Mouse (Mus musculus): Measurements from ENCODE around the gene Habp4. TPM values are rescaled to one million over a fixed set of nuclear protein-coding genes. Genes with fewer than 3 reads are reported as not detected.
A peak's percentile ranks its signal among the peaks of the same experiment; 100 is the strongest.

Gene Habp4
- polyA plus RNA-seq, 1 experiment from 2014 or later = 18.2 TPM

DNA sequence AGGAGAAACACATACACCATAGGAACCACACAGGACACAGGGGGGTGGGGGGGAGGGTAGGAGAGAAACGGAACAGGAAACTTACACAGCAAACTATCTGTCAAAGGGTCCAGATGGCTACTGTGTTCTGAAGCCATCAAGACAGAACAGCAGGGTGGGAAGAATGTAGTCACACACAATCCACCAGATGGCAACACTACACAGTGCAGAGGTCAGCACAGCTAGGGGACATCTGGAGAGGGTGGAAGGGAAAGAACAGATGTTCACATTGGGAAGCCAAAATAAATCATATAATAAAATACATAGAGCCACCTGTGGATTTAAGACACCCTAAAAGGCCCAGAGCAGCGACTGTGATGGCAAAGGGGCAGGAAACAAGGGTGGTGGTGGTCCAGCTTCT lies 43.6 kb downstream of the Habp4 start:
- no peak overlapping the region for H3K9ac ChIP-seq (replicated peaks)
- ATAC-seq (replicated peaks) = no peak
- H3K4me1 ChIP-seq = no peaks in the 10 kb centered on the region
- H3K36me3 ChIP-seq = no peaks in the 10 kb centered on the region
- no peak overlapping the region for H3K27ac ChIP-seq (replicated peaks)
- 58% methylated on average over 2 of the region's 2 CpGs for WGBS
- no peak overlapping the region for H3K4me2 ChIP-seq (replicated peaks)
- H3K27me3 ChIP-seq = no peaks in the 10 kb centered on the region
- no peak overlapping the region for H3K4me3 ChIP-seq
- H3K9me3 ChIP-seq = no peaks in the 10 kb centered on the region

DNA sequence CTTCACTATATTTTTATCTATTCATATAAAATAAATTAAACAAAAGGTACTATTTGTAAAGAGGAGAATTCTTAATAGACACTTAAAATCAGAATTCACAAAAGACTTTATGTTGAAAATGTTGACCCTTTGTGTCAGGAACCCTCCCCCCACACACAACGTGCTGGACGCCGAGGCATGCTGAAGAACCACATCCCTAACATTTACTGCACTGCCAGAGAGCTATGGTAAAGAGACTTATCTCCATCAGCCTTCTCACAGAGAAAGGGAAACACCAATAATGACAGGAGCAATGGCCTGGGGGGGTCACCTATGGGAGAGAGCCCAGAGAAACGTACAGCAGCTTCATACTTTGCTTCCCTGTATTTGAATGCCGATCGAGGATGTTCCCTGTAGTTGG lies 46.5 kb downstream of the Habp4 start:
- Histone ChIP-seq H3K9me3 (no peaks in the 10 kb centered on the region), H3K4me1 (no peaks in the 10 kb centered on the region), H3K9ac (replicated peaks) (no peak overlapping the region), H3K4me3 (no peak overlapping the region), H3K27ac (replicated peaks) (no peak overlapping the region), H3K36me3 (no peaks in the 10 kb centered on the region), H3K27me3 (no peaks in the 10 kb centered on the region), H3K4me2 (replicated peaks) (no peak overlapping the region)
- 91% methylated on average over 6 of the region's 6 CpGs for WGBS
- ATAC-seq (replicated peaks) = no peak

DNA sequence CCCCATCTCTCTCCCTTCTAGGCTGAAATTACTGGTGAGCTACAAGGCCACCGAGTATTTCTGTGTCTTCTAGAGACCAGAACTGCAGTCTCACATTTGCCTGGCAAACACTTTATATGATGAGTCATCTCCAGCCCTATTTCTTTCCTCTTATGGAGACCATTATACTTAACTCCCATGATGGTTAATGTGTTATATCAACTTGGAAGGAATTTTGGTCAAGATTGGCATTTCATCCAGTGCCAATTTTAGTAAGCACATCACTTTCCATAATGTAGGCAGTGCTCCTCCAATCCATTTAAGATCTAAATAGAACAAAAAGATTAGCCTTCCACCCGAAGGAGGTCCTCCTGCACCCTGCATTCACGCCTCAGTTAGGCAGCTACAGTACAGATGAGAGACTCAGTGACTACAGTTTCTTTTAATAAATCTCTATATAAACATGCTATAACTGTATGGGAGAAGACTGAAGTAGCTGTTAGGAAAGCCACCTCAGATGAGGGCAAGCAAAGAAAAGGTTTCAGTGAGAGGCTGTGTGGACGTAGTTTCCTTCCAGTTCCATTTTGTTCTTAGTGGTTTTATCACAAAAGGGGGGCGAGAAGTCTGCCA lies 50.5 kb downstream of the Habp4 start:
- H3K36me3 ChIP-seq = no peaks in the 10 kb centered on the region
- no peaks in the 10 kb centered on the region for H3K9me3 ChIP-seq
- 85% methylated on average over 5 of the region's 5 CpGs for WGBS
- no peaks in the 10 kb centered on the region for H3K4me1 ChIP-seq
- H3K27ac ChIP-seq (replicated peaks) = no peak overlapping the region
- ATAC-seq (replicated peaks) = no peak
- H3K4me2 ChIP-seq (replicated peaks) = no peak overlapping the region
- no peak overlapping the region for H3K9ac ChIP-seq (replicated peaks)
- no peak overlapping the region for H3K4me3 ChIP-seq
- no peaks in the 10 kb centered on the region for H3K27me3 ChIP-seq

DNA sequence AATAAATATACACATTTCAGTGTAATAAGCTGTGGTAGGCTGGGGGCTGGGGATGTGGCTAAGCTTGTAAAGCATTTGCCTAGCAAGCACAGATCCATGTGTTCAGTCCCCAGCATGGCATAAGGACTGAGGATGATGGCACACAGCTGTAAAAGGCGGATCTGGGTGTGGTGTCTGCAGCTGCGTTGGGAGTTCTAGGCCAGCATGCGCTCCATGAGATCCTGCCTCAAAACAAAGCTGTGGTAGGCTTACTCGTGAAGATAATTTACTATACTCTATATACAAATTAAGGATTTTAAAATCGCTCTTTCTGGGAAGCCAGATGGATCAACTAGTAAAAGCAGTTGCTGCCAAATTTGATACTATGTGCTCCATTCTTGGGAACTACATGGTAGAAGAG lies 53.3 kb downstream of the Habp4 start:
- H3K4me3 ChIP-seq = no peak overlapping the region
- no peak for ATAC-seq (replicated peaks)
- no peaks in the 10 kb centered on the region for H3K27me3 ChIP-seq
- no peak overlapping the region for H3K9ac ChIP-seq (replicated peaks)
- H3K36me3 ChIP-seq = no peaks in the 10 kb centered on the region
- H3K4me1 ChIP-seq = no peaks in the 10 kb centered on the region
- whole genome bisulfite sequencing = 93% methylated on average over 5 of the region's 5 CpGs
- H3K9me3 ChIP-seq = no peaks in the 10 kb centered on the region
- no peak overlapping the region for H3K4me2 ChIP-seq (replicated peaks)
- no peak overlapping the region for H3K27ac ChIP-seq (replicated peaks)

DNA sequence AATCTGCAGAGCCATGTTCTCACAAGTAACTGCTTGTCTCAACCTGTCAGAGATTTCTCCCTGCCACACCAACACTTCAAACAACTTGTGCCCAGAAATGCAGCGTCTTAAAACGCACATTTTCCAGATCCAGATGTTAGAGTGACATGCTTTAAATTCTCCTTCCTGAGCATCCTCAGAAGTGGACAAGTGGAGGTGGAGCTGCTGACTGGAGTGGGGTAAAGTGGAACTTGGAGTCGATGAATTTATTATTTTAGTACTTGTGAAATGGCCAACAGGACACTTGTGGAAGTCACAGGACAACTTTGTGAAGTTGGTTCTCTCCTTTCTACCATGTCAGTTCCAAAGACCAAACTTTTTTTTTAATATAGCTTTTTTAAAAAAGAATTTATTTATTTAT lies 64.1 kb downstream of the Habp4 start:
- WGBS = 96% methylated on average over 3 of the region's 3 CpGs
- Histone ChIP-seq H3K9me3 (no peaks in the 10 kb centered on the region), H3K9ac (replicated peaks) (no peak overlapping the region), H3K36me3 (no peaks in the 10 kb centered on the region), H3K4me2 (replicated peaks) (no peak overlapping the region), H3K4me1 (no peaks in the 10 kb centered on the region), H3K27ac (replicated peaks) (no peak overlapping the region), H3K27me3 (no peaks in the 10 kb centered on the region), H3K4me3 (no peak overlapping the region)
- no peak for ATAC-seq (replicated peaks)

DNA sequence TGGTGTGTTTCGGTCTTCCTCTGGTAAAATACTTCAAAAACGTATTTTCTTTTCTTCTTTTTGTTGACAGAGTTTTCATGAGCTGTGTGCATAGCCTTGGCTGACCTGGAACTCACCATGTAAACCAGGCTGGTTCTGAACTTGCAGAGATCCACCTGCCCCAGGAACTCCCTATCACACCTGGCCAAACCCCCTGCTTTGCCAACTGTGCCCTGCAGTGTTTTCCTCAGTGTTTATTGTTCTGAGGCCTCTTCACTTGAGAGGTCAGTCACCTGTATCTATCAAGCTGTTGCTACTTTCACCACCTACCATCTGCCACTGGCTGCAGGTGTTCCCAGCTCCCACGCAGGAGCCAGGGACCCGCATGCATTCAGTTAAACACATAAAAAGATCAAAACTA lies 65.1 kb downstream of the Habp4 start:
- Histone ChIP-seq H3K4me3 (no peak overlapping the region), H3K9me3 (no peaks in the 10 kb centered on the region), H3K36me3 (no peaks in the 10 kb centered on the region), H3K9ac (replicated peaks) (no peak overlapping the region), H3K27ac (replicated peaks) (no peak overlapping the region), H3K4me2 (replicated peaks) (no peak overlapping the region), H3K4me1 (no peaks in the 10 kb centered on the region), H3K27me3 (no peaks in the 10 kb centered on the region)
- no peak for ATAC-seq (replicated peaks)
- 93% methylated on average over 4 of the region's 4 CpGs for WGBS

DNA sequence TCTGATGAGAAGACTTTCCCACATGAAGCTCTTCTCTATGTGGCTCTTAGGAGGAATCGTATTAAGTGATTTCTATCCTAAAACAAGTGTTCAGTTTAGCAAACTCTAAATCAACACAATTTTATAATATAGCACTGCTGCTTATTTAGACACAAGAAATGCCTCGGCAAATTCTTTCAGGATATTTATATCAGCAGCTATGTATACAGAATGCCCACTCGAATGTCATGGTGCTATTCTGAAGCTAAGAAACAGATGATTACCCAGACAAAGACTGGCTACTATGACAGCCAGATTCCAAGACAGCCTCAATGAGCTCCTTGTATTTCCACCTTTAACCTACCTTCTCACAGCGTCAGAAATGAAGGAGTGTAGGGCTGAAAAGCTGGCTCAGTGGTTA lies 71.5 kb downstream of the Habp4 start:
- no peak overlapping the region for H3K27ac ChIP-seq (replicated peaks)
- H3K4me3 ChIP-seq = no peak overlapping the region
- H3K36me3 ChIP-seq = no peaks in the 10 kb centered on the region
- H3K4me2 ChIP-seq (replicated peaks) = no peak overlapping the region
- H3K27me3 ChIP-seq = no peaks in the 10 kb centered on the region
- H3K9me3 ChIP-seq = no peaks in the 10 kb centered on the region
- WGBS = 83% methylated on average over 4 of the region's 4 CpGs
- H3K9ac ChIP-seq (replicated peaks) = no peak overlapping the region
- no peaks in the 10 kb centered on the region for H3K4me1 ChIP-seq
- no peak for ATAC-seq (replicated peaks)

DNA sequence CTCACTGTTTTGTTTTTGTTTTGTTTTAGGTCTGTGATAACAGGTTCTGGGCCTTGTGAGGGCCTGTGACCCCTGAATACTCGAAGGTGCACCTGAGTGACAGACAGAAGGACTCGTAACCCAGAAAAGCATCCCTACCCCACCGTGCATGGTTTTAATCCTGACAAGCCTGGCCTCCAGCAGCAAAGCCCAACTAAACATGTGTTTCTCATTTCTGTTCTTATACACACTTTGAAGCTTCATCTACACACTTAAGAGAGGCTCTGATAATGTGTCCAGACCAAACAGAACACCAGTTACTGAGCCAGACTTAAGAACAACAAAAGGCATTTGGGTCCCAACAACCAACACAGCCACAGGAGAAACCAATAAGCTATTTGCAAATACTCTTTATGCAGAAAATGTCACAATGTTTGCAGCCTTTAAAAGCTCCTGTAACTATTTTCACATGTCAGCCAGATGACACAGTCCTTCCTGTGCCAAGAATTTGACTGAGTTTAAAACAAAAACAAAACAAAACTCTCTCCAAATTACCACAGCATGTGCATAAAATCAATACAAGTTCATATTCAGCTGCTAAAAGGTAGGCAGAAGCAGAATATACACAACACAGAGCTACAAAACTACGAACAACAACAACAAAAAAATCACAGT lies 73.6 kb downstream of the Habp4 start:
- Histone ChIP-seq H3K36me3 (no peaks in the 10 kb centered on the region), H3K27ac (replicated peaks) (no peak overlapping the region), H3K4me1 (no peaks in the 10 kb centered on the region), H3K4me3 (no peak overlapping the region), H3K27me3 (no peaks in the 10 kb centered on the region), H3K4me2 (replicated peaks) (no peak overlapping the region), H3K9me3 (no peaks in the 10 kb centered on the region), H3K9ac (replicated peaks) (no peak overlapping the region)
- 0 out of 2 replicates have a peak, but pooled peaks have one; percentile 46 for ATAC-seq (replicated peaks)
- WGBS = 75% methylated on average over 4 of the region's 4 CpGs

DNA sequence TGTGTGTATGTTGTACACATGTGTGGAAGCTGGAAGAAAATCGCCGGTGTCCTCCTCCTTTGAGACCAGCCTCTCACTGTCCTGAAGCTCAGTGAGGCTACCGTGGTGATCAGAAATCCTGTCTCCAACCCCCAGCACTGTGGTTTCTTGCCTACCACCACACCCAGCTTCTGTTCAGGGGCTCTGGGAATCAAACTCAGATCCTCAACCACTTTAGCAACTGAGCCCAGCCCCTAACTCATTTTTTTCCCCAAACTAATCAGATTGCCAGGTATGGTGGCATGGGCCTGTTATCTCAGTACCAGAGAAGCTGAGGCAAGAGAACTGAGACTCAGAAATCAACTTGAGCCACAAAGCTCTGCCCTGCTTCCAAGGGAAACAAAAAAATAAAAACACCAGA lies 74.2 kb downstream of the Habp4 start:
- Histone ChIP-seq H3K36me3 (no peaks in the 10 kb centered on the region), H3K9ac (replicated peaks) (no peak overlapping the region), H3K4me2 (replicated peaks) (no peak overlapping the region), H3K9me3 (no peaks in the 10 kb centered on the region), H3K4me1 (no peaks in the 10 kb centered on the region), H3K27ac (replicated peaks) (no peak overlapping the region), H3K4me3 (no peak overlapping the region), H3K27me3 (no peaks in the 10 kb centered on the region)
- WGBS = 87% methylated on average over 3 of the region's 3 CpGs
- ATAC-seq (replicated peaks) = no peak

Other genes starting within 250 kb of the Habp4 start
- not detected in 2 replicates for gene Hsd17b3, start 72.6 kb upstream of the Habp4 start, polyA plus RNA-seq (2015; fragmentation: Nextera tagmentation; extraction: Ambion mirVana)
- 0.37 and 1.2 TPM in 2 replicates for gene Slc35d2, start 32.5 kb upstream of the Habp4 start, polyA plus RNA-seq (2015; fragmentation: Nextera tagmentation; extraction: Ambion mirVana)
- gene Zfp367, start 8.6 kb upstream of the Habp4 start, polyA plus RNA-seq (2015; fragmentation: Nextera tagmentation; extraction: Ambion mirVana) = 12.7 and 14.4 TPM in 2 replicates
- gene Cdc14b, start 113.5 kb downstream of the Habp4 start, polyA plus RNA-seq (2015; fragmentation: Nextera tagmentation; extraction: Ambion mirVana) = 2.8 and 3.0 TPM in 2 replicates
- 10.2 and 10.3 TPM in 2 replicates for gene Aaed1, start 150.9 kb downstream of the Habp4 start, polyA plus RNA-seq (2015; fragmentation: Nextera tagmentation; extraction: Ambion mirVana)
- 101 and 112 TPM in 2 replicates for gene Ctsl, start 209.1 kb downstream of the Habp4 start, polyA plus RNA-seq (2015; fragmentation: Nextera tagmentation; extraction: Ambion mirVana)

Measured in forebrain, embryonic 15.5 days (tissue).